Mouse (Mus musculus) midbrain, embryonic 14.5 days (tissue): ENCODE results near the gene Abi3. TPM values are rescaled to one million over a fixed set of nuclear protein-coding genes. Genes with fewer than 3 reads are reported as not detected.
A peak's percentile ranks its signal among the peaks of the same experiment; 100 is the strongest.

ENCODE experiments used
- ATAC-seq: fragments of 200-750 bp; cut with Nextera tagmentation; 2 replicates; pipeline ENCODE4 v1.8.0; 2017; ENCODE audit warnings: moderate number of reproducible peaks, moderate library complexity; ENCODE audit not compliant: low FRiP score, low TSS enrichment
- DNase-seq: peaks from one replicate; pipeline ENCODE4 v3.0.0-alpha.2; 2015
- H3K27ac ChIP-seq: fragments of 300-500 bp; sonication (generic); replicated peaks from 2 replicates; pipeline ENCODE4 v1.5.1; 2014; ENCODE audit warnings: mild to moderate bottlenecking, low read depth, low read length, moderate library complexity
- H3K27me3 ChIP-seq: fragments of 300-500 bp; sonication (generic); 2 replicates; pipeline ENCODE4 v1.6.1; 2014; ENCODE audit warnings: low read length, control low read depth, mixed read lengths; ENCODE audit not compliant: control insufficient read depth, insufficient read depth
- H3K36me3 ChIP-seq: fragments of 300-500 bp; sonication (generic); 2 replicates; pipeline ENCODE4 v1.6.1; 2014; ENCODE audit warnings: low read length, control low read depth; ENCODE audit not compliant: control insufficient read depth, insufficient read depth
- H3K4me1 ChIP-seq: fragments of 300-500 bp; sonication (generic); 2 replicates; pipeline ENCODE4 v1.6.1; 2014; ENCODE audit warnings: mild to moderate bottlenecking, antibody characterized with exemption, low read length, control low read depth; ENCODE audit not compliant: control insufficient read depth, insufficient read depth
- H3K4me2 ChIP-seq: fragments of 300-500 bp; sonication (generic); 2 replicates; pipeline ENCODE4 v1.6.1; 2014; ENCODE audit warnings: mild to moderate bottlenecking, low read length, moderate library complexity
- H3K4me3 ChIP-seq: fragments of 300-500 bp; sonication (generic); replicated peaks from 2 replicates; pipeline ENCODE4 v1.5.1; 2014; ENCODE audit warnings: low read depth, low read length
- H3K9ac ChIP-seq: fragments of 300-500 bp; sonication (generic); replicated peaks from 2 replicates; pipeline ENCODE4 v1.6.1; 2014; ENCODE audit warnings: mild to moderate bottlenecking, low read length, moderate library complexity
- H3K9me3 ChIP-seq: fragments of 300-500 bp; sonication (generic); 2 replicates; pipeline ENCODE4 v1.6.1; 2016; ENCODE audit warnings: low read length, control low read depth, mixed read lengths; ENCODE audit not compliant: control insufficient read depth
- WGBS: fragments of 180-500 bp; shearing (Covaris S2); extraction: QIAGEN DNeasy Blood & Tissue Kit; methylation state at CpG from one replicate; pipeline ENCODE4 v1.1.7; 2014; 5-methylcytosine and 5-hydroxymethylcytosine counted together
- polyA plus RNA-seq: library from polyadenylated mRNA; unstranded; fragments of >200 nt; fragmentation: Nextera tagmentation; extraction: Ambion mirVana; gene quantifications from 2 replicates; pipeline ENCODE4 v1.2.1, GENCODE M21; 2014

The Abi3 gene
- polyA plus RNA-seq, 1 experiment from 2014 or later, result 0.64 TPM

DNA sequence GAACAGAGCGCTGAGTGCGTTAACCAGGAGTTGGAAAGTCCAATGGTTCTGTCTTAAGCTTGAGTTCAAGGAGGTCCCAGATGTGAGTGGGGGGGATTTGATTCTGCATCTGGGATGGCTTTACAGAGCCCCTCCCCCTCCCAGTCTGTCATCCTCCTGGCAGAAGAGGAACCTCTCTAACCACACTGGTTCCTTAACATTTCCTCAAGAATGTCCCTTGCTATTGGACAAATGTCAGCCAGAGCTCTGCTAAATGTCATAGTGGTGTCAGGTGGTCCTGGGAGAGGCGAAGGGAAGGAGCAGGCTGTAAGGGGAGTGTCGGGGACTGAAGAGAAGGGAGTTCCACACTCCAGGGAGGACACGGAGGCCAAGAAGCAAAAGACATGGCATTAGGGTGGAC lies 677 bp upstream of the Abi3 start:
- no peak overlapping the region for H3K27ac ChIP-seq
- no peak overlapping the region for H3K4me3 ChIP-seq
- DNase-seq (no peak), ATAC-seq (no peak)
- 80% methylated on average over 5 of the region's 5 CpGs for whole genome bisulfite sequencing
- no peaks in the 10 kb centered on the region for H3K36me3 ChIP-seq
- H3K27me3 ChIP-seq, result no peaks in the 10 kb centered on the region
- 0 out of 2 replicates have a peak, but pooled peaks cover 4% of the 10 kb centered on the region for H3K4me1 ChIP-seq
- no peak overlapping the region for H3K9ac ChIP-seq
- H3K4me2 ChIP-seq, result no peak overlapping the region
- H3K9me3 ChIP-seq, result no peaks in the 10 kb centered on the region

DNA sequence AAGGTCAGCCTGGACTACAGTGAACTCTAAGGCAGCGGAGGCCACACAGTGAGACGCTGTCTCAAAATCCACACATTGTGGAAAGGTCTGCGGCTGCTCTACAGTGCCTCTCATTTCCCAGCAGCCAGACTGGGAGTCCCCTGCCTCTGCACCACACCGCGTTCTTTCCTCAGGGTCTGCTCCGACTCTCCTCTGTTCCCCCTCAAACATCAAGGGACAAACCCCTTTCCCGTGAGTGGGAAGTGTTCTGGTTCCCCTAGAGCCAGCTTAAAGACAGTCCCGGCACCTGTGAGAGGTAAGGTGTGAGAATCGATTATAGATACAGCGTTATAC lies 812 bp downstream of the Abi3 start:
- Histone ChIP-seq H3K4me3 (no peak overlapping the region), H3K27ac (no peak overlapping the region), H3K9ac (no peak overlapping the region), H3K36me3 (no peaks in the 10 kb centered on the region), H3K27me3 (no peaks in the 10 kb centered on the region), H3K4me2 (no peak overlapping the region), H3K9me3 (no peaks in the 10 kb centered on the region), H3K4me1 (0 out of 2 replicates have a peak, but pooled peaks cover 4% of the 10 kb centered on the region)
- ATAC-seq (no peak), DNase-seq (no peak)
- WGBS, result 67% methylated on average over 10 of the region's 10 CpGs

DNA sequence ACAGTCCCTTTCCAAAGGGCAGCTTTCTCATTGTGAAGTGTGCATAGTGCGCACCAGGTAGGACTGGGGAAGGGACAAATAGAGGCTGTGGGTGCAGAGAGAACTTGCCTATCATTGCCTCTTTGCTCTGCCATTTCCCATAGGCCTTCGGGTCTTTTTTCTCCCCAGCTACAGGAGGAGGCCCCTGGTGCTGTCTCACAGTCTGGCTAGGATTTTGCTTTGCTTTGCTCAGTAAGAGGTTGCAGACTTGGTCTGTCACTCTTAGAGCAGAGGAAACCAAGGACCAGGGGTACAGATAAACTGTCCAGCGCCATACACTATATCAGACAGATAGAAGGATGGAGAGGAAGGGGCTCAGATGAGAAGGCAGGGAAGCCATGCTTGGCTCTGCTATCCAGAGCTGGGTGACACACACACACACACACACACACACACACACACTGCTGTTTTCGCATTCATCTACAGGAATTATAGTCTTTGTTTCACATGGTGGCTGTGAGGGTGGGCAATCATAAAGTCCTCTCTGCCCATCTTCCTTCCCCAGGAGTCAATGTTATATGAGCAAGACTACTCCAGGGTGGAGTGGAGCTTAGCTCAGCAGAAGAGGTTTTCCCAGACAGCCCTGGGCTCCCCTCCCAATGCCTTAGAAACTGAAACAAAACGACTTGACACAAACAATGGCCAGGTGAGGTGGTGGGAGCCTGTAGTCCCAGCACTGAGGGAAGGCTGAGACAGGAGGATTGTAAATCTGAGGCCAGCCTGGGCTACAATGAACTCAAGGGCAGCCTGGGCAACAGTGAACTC lies 1.4 kb downstream of the Abi3 start:
- no peak for ATAC-seq

DNA sequence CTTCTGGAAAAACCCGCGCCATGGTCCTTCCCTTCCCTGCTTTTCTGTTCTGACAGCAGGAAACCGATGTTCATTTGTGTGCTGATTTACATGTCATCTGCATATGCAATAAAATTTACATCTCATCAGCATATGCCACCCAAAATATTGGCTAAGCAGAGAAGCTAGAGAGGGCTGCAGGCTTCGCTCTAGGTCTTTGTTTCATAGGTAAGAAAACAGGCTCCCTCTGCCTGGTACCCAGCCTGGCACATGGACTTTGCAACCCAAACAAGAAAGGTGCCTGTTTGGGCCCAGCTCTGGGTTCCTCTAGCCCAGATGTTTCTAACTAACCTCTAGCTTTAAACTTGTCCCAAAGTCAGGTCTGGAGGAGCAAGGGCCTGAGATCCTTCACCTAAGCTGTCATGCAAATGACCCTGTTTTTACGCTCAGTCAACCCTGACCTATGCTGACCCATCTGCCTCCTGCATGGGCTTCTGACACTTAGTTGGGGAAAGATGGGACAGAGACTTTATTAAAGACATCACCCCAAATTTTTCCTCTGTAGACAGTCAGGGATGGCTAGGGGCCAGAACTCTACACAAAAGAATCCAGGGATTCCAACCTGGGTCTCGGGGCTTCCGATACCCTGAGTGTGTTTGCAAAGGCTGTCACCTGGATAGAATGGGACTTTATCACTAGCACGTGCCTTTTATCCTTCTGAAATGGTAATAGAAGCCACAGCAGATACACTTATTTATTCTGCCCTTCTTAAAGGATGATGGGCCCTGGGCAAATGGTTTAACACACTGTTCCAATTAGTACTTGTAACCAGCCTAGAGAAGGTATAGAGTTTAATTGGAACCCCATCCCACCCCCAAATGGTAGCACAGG lies 3.0 kb downstream of the Abi3 start:
- no peaks in the 10 kb centered on the region for H3K9me3 ChIP-seq
- H3K4me1 ChIP-seq, result 0 out of 2 replicates have a peak, but pooled peaks cover 4% of the 10 kb centered on the region
- ATAC-seq (no peak), DNase-seq (no peak)
- H3K36me3 ChIP-seq, result no peaks in the 10 kb centered on the region
- H3K27me3 ChIP-seq, result peaks cover 21% of the 10 kb centered on the region
- H3K9ac ChIP-seq, result no peak overlapping the region
- H3K4me2 ChIP-seq, result no peak overlapping the region
- WGBS, result 72% methylated on average over 8 of the region's 8 CpGs
- H3K27ac ChIP-seq, result no peak overlapping the region
- no peak overlapping the region for H3K4me3 ChIP-seq

More for the DNA sequence above, 1.4 kb downstream of the Abi3 start:
- Histone ChIP-seq H3K27me3 (0 out of 2 replicates have a peak, but pooled peaks cover 5% of the 10 kb centered on the region), H3K4me2 (no peak overlapping the region), H3K27ac (no peak overlapping the region), H3K9ac (no peak overlapping the region), H3K9me3 (no peaks in the 10 kb centered on the region), H3K4me1 (0 out of 2 replicates have a peak, but pooled peaks cover 4% of the 10 kb centered on the region), H3K36me3 (no peaks in the 10 kb centered on the region), H3K4me3 (no peak overlapping the region)
- no peak for DNase-seq
- WGBS, result 82% methylated on average over 5 of the region's 5 CpGs

DNA sequence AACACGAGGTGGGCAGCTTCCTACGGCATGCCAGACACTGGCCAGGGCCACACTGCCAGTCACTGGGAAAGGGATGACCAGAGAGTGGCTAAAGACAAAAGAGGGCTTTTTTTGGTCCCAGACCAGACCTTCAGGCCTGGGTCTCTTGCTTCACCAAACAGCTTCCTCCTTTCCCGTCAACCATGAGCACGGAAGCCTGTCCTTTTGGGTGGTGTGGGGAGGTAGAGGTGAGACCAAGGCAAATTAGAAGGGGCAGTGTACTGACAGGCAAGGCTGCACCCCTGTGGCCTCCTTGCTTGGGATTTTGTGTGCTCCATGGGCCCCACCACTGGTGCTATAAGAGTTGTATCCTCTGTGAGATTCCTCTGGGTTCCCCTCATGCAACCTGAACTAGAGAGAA lies 3.7 kb downstream of the Abi3 start:
- no peak overlapping the region for H3K4me3 ChIP-seq
- 86% methylated on average over 4 of the region's 4 CpGs for WGBS
- no peak for ATAC-seq
- H3K9me3 ChIP-seq, result no peaks in the 10 kb centered on the region
- peaks cover 28% of the 10 kb centered on the region for H3K27me3 ChIP-seq
- DNase-seq, result no peak
- H3K36me3 ChIP-seq, result no peaks in the 10 kb centered on the region
- no peak overlapping the region for H3K27ac ChIP-seq
- no peak overlapping the region for H3K4me2 ChIP-seq
- H3K9ac ChIP-seq, result no peak overlapping the region
- 0 out of 2 replicates have a peak, but pooled peaks cover 4% of the 10 kb centered on the region for H3K4me1 ChIP-seq

DNA sequence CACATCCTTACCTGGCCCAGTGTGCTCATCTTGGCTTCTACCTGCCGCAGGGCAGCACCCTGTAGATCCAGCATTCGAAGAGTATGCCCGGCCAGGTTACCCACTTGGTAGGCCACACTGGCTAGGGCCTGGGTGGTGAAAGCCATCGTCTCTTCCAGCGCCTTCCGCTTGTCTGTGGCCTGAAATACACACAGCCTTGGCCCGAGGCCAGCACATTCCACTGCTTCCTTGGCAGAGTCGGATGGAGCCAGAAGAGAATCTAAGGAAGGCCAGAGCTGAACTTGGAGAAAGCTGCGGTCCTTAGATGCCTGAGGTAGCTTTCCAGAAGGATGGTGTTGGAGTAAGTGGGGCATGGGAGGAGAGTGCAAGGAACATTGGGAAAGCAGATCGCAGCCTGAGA lies 5.2 kb downstream of the Abi3 start, which contains the start of gene Gngt2:
TSS of gene Gngt2 (plus strand) at position 158 of the 400 bp plus-strand sequence.
- ATAC-seq (no peak), DNase-seq (peak; percentile 64)
- no peaks in the 10 kb centered on the region for H3K36me3 ChIP-seq
- H3K4me2 ChIP-seq, result no peak within 1 kb of the TSS
- no peak within 1 kb of the TSS for H3K27ac ChIP-seq
- no peak within 1 kb of the TSS for H3K9ac ChIP-seq
- peaks cover 43% of the 10 kb centered on the region for H3K27me3 ChIP-seq
- 76% methylated on average over 10 of the region's 10 CpGs for WGBS
- no peak within 1 kb of the TSS for H3K4me3 ChIP-seq
- no peaks in the 10 kb centered on the region for H3K9me3 ChIP-seq
- 0 out of 2 replicates have a peak, but pooled peaks cover 1% of the 10 kb centered on the region for H3K4me1 ChIP-seq

DNA sequence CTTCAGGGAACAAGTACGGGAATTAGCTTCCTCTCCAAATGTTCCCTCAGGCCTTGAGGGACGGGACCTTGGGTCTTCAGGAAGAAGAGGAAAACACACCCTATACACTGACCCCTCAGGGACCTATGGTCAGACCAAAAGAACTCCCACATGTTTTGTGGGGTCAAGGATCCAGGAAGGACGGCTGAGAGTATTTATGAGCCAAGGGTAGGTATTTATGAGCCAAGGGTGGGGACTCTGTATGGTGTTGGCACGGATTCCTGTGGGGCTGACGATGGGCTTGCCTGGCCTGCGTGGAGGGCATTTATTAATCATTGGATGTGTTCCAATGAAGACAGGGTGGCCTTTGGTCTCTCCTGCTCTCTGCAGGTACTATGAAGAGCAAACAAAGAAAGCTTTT lies 5.8 kb downstream of the Abi3 start:
- Histone ChIP-seq H3K36me3 (no peaks in the 10 kb centered on the region), H3K4me3 (no peak overlapping the region), H3K9ac (no peak overlapping the region), H3K9me3 (no peaks in the 10 kb centered on the region), H3K27me3 (peaks cover 49% of the 10 kb centered on the region), H3K27ac (no peak overlapping the region), H3K4me2 (no peak overlapping the region), H3K4me1 (no peaks in the 10 kb centered on the region)
- DNase-seq, result no peak
- no peak for ATAC-seq
- WGBS, result 79% methylated on average over 6 of the region's 6 CpGs

DNA sequence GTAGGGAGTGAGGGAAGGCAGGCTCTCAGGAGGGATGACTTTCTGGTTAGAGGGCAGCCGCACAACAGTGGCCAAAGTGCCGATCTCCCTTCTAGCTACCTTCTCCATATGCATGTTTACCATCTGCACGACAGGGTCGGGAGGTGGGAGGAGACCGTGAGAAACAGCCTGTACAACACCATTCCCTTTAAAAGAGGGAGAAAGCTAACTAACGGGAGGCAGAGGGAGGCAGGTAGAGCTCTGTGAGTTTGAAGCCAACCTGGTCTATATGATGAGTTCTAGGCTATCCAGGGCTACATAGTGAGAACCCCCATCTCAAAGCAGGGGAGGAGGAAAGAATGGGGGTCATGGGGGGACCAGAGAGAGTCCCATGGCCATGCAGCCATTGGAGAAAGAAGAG lies 6.4 kb downstream of the Abi3 start:
- Histone ChIP-seq H3K9me3 (no peaks in the 10 kb centered on the region), H3K4me3 (no peak overlapping the region), H3K36me3 (no peaks in the 10 kb centered on the region), H3K27me3 (peaks cover 55% of the 10 kb centered on the region), H3K4me2 (no peak overlapping the region), H3K9ac (no peak overlapping the region), H3K27ac (no peak overlapping the region), H3K4me1 (peaks cover under 1% of the 10 kb centered on the region)
- 48% methylated on average over 6 of the region's 6 CpGs for WGBS
- ATAC-seq, result no peak
- DNase-seq, result no peak
